Mouse (Mus musculus) G1E (cell line): ENCODE measurements at regions not wholly inside any gene's neighbourhood (a gene's known extent, or its start where the extent isn't known, plus 50 kb on each side); places are given as distances from the start of the nearest gene placed in this dataset.

ENCODE experiments used
- CTCF ChIP-seq: IDR thresholded peaks from 2 replicates; pipeline ENCODE4 v1.5.1; 2012; ENCODE audit warnings: low read depth, low read length, inconsistent platforms, mixed read lengths
- POLR2AphosphoS5 ChIP-seq: IDR thresholded peaks from 2 replicates; pipeline ENCODE4 v1.6.1; 2012; ENCODE audit warnings: low read depth, low read length, inconsistent platforms; ENCODE audit not compliant: insufficient replicate concordance

GRCm38 (mm10) chr3:52184241-52184640 is 79.4 kb upstream of the Maml3 start:
- TF ChIP-seq CTCF (no peak), POLR2AphosphoS5 (no peak)
